Mouse (Mus musculus) frontal cortex, adult (tissue): ENCODE data around the gene Zfp36l2.

Experiments
- ATAC-seq: cut with Nextera tagmentation; 2 replicates; pipeline ENCODE4 v1.9.2; 2017; ENCODE audit warnings: mild to moderate bottlenecking, moderate library complexity, mixed read lengths; ENCODE audit not compliant: low TSS enrichment

The Zfp36l2 gene

DNA sequence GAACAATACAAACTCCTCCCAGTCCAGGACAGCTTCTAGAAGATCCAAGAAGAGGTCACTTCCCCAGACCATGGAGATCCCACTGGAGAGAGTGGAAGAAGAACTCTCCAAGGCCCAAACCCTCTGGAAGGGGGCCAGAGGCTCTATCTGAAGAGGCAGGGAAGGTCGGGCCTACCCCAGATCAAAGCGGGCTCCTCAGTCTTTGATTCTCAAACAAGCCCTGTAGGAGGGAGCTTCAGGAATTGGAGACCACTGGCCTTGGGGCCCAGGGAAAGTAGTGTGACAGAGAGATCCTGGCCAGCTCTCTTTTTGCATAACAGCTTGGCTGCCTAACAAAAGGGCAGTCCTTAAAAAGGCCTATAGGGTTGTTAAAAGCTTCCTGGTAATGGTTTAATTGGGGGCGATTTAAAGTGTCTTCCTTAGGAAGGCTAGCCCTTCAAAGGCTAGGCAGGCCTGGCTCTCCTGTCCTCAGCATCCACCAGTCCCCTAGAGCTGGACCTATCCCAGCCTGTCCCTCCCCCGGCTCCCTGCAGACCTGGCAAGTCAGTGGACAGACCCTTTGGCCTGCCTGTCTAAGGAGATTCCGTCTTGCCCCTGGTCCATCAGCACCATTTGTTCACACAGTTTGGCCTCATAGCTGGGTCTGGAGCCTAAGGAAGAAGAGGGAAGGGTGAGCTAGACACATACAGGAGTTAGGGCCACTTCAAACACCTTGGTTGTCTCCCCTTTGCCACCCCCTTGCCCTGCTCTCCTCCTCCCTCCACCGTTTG lies 35.4 kb downstream of the Zfp36l2 start:
- no peak for ATAC-seq

DNA sequence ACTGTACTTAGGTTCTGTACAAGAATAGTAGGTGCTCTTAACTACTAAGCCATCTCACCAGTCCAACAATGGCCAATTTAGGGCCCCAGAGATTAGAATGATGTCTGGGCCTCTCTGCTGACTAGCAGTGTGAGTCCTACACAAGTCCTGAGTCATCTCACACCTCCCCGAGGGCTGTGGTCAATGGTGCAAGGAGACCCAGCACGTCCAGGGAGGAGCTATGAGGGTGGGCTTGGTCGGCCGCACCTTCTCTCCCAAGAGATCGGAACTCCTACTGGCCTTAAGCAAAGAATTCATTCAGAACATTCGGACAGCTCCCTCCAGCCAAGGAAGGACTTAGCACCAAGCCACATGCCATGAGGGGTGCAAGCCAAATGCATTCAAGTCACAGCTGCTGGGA lies 36.4 kb downstream of the Zfp36l2 start:
- no peak for ATAC-seq

DNA sequence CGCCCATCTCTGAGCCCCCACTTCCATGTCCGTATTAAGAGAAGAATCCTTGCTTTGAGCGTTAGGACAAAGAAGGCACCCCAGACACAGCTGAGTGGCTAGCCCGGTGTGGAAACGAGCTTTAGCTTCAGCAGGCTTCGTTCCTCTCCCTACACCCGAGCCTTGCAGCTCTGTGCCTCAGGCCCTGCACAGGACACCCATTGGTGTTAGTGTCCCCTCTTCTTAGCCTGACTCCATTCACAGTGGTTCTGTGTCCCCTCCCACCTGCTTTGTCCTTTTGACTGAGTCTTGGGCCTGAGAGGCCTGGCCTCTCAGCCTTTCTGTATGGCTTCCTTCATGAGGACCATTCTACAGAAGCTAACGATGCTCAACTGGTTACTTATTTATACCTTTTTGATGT lies 37.5 kb downstream of the Zfp36l2 start:
- ATAC-seq: no peak

DNA sequence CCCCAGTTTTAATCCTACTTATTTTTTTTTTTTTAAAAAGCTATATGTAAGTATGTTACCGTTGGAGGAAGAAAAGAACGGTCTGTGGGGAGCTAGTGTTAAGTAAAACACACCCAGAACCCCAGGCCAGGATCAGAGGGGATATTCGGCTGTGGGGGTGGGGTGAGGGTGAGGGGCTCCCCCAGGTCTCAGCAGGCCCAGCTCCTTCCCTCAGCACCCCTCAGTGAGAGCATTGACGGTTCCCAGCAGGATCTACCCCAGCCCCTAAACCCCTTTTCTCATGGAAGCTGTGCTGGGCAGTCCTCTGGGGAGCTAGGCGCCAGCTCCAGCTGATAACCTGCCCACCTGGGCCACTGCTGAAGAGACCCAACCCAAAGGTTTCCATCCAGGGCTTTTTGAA lies 38.2 kb downstream of the Zfp36l2 start:
- no peak for ATAC-seq

DNA sequence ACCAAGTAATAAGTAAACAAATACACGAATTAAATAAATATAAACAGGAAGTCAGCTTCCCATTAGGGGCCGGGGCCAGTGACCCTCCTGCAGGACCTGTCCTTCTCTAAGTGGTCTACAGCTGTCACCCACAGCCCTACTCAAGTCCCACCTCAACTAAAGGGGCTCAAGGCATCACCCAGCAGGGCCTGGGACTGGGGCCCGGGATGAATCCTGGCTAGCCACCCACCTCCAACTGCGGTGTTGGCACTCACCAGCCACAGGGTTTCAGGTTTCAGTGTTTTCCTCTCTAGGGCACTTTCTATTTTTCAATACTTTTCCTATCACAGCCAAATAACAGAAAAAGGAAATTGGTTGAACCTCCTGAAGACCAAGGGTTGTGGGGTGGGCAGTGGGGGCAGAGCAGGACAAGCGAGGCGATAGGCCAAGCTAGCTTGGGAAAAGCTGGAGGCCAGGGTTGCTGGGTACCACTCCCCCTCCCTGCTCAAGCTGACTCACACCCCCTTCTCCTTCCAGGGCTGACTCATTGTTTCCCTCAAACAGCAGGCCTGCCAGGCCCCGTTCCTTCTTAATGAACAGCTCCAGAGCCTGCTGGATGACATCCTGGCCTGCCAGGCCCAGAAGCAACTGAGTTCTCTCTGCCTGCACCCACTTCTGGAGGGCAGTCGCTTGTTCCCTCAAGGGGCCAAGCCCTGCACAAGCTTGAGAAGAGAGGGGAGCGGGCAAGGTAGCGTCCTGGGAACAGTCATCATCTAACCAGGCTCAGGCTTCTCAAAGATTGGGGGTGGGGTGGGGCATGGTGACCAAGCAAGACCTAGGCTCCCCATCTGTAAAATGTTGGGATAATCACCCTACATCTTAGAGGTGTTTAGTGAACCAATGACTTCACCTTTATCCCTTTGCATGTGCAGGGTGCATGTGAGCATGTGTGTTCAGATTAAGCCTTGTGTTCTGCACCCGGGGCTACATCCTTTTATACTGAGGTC lies 39.0 kb downstream of the Zfp36l2 start:
- peak; percentile 91 for ATAC-seq

DNA sequence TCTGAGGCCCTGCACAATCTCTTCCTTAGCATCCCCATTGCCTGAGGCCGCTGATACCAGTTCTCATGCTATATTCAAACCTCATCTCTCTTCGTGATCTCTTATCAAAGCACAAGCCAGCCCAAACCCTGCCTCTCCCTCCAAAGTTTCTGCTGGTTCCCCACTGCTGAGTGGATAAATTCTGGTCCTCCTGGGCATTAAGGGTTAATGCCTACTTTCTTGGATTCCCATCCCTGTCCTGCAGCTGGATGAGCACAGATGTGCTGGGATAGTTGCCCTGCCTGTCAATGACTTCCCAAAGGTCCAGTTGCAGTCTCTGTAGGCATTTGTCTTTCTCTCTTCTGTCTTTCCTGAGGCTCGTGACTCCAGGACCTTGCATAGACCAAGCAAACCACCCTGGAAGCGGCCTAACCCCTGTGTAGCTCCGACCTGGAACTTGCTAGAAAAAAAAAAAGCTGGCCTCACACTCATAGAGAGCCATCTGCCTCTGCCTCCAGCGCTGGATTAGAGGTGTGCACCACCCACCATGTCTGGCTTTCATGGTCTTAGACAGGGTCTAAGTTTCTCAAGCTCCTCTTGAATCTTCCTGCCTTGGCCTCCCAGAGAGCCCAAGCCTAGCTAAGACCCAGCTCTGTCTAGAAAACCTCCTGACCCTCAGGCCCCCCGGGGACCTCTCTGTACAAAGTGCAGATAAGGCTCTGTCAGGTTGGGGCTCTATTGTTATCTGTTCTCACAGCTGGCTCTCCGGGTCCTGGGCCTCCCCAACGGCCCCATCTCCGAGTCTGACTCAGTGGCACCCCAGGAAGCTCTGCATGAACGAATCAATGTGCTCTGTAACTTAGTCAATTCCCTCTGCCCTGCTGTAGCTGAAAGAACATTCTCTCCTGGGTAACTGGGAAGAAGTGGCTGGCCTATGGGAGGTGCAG lies 40.3 kb downstream of the Zfp36l2 start:
- no peak for ATAC-seq

DNA sequence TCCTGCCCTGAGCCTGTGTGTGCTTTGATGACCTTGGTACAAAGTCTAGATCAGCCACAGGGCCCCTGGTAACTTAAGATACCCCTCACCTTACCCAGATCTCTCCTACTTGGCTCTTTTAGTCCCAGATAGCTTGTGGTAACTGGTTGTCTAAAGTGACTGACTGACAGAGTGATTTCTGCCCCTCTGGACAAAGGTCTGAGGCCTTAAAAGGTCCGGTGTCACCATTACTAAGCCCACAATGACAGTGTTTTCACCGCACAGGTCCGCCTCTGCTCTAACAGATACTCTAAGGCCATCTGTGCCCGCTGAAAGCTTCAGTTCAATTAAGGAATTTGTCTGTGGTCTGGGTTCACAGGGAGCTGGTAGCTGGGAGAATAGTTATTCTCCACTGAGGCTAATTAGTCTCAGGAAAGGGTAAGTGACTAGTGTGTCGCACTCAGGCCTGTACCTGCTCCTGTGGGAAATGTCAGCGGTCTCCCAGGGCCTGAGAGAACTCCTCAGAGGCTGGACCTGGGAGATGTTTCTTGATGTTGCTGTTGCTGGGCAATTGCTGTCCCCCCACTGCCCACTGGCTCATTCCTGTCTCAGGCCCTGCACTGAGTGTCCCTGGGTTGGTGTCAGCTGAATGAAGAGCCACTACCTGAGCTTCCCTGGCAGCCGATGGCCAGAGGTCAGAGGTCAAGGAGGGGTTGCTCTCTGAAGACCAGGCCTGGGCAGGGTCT lies 41.1 kb downstream of the Zfp36l2 start:
- ATAC-seq: no peak

DNA sequence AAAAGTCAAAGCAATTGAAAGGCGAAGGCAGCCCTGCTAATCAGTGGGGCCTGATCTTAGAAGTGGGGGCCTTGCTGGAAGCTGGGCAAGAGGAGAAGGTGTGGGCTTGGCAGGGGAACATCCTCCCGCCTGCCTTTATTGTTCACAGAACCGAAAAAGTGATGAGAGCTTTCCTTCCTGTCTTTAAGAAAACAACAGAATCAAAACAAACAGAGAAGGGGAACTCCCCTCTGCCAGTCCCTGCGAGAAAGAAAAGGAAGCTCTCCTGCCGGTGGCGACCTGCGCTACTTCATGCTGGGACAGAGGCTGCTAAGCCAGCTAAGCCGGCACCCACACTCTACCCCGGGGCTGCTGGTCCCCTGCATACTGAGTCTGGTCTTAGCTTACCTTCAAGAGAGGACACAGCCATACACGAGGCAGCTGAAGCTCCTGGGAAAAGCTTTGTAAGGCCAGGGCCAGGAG lies 41.9 kb downstream of the Zfp36l2 start:
- no peak for ATAC-seq

DNA sequence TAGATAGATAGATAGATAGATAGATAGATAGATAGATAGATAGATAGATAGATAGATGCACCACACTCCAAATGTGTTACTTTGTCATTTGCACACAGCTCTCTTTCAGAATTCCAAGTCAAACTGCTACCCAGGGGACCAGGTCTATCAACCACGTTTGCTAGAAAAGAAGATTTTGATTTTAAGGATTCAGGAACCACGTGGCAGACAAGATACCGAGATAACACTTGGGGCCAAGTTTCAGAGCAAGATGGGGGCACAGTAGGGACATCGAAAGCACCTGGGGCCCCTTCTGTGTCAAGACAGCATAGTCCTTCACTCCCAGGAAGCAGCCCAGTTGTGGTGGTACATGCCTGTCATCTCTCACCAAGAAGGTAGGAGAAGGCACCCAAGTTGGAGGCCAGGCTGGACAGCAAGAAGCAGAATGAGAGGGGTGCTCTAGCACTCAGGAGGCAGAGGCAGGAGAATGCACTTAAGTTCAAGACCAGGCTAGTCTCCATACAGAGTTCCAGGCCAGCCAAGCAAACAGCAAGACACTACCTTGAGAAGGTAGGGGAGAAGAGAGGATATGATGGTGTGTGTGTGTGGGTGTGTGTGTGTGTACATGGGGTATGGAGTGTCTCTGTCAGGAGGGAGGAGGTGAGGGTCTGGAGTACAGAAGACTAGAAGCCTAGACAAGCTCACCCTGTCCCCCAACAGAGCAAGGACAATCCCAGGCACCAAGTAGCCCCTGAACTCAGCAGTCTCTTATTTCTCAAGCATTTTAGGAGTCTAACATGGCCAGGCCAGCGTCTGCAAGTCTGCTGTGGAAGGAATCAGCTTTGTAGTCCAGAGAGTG lies 42.8 kb downstream of the Zfp36l2 start:
- ATAC-seq: no peak

DNA sequence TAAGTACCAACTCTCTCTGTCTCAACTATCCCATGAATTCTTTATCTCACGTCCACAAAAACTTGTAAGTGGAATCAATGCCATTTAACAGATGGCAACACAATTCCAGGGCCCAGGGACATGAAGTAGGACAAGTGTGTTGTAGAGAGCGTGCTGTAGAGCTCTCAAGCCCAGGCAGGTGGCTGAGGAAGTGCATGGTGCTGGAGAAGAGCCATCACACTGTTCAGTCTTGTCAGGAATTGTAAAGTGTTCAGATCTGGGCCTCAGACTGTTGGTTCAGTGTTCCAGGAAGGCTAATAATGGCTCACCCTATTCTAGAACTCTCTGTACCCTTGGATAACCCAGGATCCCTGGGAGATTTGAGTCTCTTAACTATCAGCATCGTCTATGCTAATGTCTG lies 43.6 kb downstream of the Zfp36l2 start:
- no peak for ATAC-seq

DNA sequence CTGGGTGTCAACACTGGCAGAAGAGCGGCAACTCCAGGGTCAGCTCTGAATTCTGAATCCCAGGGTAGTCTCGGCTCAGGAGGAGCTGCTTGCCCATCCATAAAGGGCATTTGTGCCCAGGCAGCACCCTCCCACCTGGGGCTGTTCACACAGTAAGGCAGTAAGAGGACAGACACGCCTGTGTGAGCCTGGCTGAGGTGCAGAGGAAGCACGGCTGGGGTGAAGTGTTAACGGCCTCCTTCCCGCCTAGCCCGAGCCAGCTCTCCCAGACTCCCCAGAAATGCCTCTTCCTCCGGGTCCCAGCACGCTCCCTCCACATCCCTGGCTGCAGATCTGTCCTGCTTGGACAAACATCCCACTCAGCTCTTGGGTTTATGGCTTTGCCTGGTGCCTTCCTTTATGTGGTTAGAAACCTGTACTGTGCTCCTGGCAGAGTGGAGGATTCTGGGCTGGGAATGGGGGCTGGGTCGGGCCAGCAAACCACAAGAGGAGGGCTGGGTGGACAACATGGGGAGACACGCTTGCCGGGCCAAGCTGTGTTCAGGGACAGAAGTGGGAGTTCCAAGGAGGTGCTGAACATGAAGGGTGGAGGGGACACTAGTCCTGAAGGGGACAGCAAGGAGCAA lies 44.4 kb downstream of the Zfp36l2 start:
- no peak for ATAC-seq

DNA sequence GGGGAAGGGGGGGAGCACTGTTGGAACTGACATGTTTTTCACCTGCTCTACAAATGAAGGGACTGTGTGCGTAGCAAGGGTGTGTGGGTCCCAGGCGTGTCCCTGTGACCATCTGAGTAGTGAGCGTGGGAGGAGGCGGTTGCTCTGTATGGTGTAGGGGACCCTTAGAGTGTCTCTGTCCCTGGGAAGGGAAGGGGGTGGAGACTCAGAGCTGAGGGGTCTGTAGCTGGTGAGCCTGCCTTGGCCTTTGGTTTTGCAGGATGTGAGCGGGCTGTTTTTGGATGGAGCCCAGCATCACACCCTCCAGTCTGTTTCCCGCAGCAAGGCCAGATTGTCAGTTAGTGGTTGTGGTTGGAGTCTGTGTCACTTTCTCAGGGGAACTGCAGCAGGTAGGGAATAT lies 46.1 kb downstream of the Zfp36l2 start:
- no peak for ATAC-seq

DNA sequence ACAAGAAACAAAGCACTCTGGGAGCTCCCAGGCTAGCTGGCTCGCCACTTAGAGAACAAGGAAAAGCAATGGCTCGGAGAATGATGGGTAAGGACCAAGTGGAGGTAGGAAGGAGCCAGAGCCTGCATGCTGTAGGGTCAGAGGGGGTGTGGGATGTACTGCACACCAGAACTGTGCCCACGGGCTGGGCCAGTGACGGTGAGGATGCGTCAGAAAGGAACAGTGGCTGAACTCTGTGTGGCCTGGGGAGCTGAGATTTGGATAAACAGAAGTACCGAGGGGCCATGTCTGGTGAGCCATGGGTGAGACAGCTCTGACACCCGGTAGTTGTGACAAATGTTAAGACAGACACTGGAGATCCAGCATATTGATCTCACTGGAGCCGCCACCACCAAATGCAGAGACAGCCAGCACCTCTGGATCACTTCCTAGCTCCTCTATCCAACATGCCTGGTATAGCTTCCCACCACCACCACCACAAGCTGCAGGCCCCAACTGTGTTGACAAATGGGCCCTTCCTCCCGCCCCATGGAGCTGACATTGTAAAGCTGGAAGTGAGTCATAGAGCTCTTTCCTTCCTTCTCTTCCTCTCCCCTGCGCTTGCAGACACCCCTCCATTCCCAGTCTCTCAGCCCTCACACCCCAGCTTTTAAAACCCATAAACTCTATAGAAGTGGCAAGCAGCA lies 46.8 kb downstream of the Zfp36l2 start:
- ATAC-seq: peak; percentile 48; the same call in 1 of the 2 replicates

DNA sequence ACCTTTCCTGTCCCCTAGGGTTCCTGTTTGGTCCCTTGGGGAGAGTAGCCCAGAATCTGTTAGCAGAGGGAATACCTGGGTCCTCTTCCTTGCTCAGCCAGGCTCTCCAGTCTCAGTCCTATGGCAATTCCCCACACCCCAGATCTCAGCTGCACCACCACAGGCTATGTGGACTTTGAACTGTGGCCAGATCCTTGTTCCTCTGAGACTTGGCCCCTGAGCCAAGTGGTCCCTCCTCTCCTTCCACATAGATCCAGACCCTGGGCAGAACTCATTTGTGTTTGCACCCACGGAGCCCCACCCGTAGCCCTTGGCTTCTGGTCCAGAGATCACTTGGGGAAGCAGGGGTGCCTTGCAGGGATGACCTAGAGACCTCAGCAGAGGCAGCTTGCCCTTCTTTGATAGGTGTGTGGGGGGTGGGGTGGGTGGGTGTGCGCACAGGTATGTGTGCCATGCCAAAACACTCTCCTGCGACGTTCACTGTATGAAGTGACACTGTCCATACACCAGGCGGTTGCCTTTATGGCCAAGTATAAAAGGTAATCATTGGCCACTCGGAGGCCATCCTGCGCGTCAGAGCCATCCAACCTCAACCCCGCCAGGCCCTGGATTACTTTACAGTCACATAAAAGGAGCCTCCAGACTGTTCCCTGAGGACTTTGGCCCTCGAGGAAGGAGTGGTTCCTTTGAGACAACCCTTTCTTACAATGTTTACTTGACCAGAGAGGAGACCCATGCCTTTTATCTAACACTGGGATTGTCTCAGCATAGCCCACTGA lies 50.2 kb downstream of the Zfp36l2 start:
- no peak for ATAC-seq

DNA sequence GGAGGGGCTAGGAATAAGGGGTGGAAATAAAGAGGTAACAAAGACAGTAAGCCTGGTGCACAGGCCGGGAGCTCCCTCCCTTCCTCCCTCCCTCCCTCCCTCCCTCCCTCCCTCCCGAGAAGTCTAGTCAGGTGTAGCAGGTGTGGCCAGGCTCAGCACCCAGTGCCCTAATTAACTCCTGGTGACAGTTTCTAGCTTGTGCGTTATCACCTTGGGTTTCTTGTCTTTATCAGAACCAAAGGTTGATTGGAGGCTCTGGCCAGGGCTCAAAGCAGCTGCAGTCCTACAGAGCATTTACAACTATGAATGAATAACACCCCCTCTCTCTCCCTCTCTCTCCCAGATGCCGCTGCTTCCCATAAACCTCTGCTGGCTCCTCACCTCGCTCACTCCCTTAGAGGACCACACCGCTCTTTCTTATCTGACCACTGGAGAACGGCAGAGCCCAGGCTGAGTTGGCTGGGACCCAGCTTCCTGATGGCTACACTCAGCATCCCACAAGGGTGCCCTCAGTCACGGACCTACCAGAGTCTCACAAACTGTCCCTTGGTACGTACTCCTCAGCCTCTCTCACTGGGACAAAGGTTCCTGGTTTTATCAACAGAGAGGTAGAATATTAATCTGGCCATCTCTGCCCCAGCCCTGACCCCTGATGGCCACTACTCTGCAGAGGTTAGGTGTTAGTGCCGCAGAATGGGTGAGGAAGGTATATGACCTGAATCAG lies 50.9 kb downstream of the Zfp36l2 start:
- no peak for ATAC-seq

DNA sequence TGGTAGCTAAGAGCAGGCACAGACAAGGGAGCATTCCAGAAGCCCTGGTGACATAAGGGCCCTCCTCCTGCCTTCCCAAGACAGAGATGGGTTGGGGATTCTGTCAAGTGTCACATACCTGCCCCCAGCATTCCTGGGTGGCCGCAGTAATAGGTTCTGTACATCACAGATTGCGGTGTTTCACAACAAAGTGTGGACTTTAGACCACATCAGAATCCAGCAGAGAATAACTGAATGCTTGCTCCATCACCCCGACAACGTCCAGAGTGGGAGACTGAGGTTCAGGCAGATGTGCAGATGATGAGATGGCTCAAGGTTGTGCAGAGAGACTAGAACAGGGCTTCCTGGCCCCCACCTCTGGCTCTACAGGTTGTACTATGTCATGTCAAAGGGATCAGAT lies 51.5 kb downstream of the Zfp36l2 start:
- no peak for ATAC-seq

DNA sequence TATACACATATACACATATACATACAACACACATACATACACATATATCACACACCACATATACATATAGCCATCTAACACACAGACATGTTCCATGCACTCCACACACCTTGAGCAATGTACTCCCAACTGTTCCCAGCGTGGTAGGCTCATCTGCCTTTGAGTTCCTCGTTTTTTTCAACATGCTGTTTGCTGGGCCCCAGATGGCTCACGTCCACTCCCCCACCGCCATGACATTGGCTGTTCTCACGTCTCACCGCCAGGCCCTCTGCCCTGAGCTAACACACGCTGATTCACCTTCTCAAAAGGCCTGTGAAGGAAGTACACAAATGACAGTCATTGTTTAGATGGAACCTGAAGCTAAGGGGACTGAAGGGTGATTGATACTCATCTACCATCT lies 52.5 kb downstream of the Zfp36l2 start:
- ATAC-seq: no peak
